Mouse (Mus musculus): Measurements from ENCODE around the gene Bzw2.

DNA sequence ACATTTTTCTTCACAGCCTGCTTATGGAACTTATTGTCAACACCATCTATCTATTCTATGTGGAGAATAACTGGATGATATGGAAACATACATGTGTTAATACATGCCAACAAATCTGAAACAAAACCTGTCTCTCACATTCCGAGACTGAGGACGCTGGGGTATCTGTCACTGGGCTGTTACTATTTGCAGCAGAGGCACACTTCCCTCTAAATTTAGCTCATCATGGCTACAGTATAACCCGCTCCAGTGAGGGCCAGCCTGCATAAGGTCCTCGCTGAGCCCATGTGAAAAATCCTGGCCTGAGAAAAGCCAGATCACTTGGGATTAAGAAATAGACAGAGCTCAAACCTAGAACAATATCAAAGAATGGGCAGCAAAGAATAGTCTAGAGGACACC is 20.7 kb downstream of the Bzw2 start:
- TF ChIP-seq POLR2A (IDR thresholded peaks at IDR 0.05; ENCODE audit: control insufficient read depth, extremely low read depth, insufficient read depth, low read length, poor library complexity), result no peak
- TF ChIP-seq CTCF (IDR thresholded peaks at IDR 0.05; ENCODE audit: borderline replicate concordance, control insufficient read depth, extremely low read depth, insufficient read depth, low read length, poor library complexity), result no peak
